Mouse (Mus musculus): ENCODE results near the gene Dennd6b.

GRCm38 (mm10) chr15:89209886-89210761, 13.8 kb upstream of the Dennd6b start:
- TF ChIP-seq GATA1 (IDR thresholded peaks at IDR 0.05; ENCODE audit: borderline replicate concordance, low read length) (no peak), FLI1 (IDR thresholded peaks at IDR 0.05; ENCODE audit: low read length) (no peak)

All from megakaryocyte, embryonic 14.5 days (primary cell).